Mouse (Mus musculus) cerebellum, postnatal 25 days (tissue): ENCODE results near the gene Sf1.

ENCODE experiments used
- DNase-seq, 2 experiments: peaks; one replicate each; pipeline ENCODE4 v3.0.0; 2021; ENCODE audit warnings: mixed read lengths in 2 of 2

Gene Sf1

DNA sequence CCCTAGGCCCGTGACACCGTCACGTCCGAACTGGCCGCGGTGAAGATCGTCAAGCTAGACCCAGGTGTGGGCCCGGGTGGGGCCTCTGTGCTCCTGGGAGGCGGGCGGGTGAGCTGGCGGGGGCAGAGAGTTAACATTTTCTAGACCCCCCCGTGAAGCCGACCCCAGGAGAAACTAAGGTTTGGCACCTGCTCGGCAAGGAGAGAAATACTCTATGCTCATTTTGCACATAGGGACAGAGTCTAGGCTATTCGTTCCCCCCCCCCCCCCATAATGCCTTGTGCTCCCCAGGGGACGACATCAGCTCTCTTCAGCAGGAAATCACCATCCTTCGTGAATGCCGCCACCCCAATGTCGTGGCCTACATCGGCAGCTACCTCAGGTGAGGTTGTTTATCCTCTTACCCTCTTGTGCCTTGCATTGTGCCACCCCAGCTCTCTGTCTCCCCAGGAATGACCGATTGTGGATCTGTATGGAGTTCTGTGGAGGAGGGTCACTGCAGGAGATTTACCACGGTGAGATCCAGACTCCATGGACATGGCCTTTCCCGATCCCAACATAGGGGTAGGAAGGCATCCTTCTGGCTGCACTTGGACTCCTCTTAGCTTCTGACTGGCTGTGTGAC, 21.9 kb upstream of the Sf1 start:
- no peak for DNase-seq

DNA sequence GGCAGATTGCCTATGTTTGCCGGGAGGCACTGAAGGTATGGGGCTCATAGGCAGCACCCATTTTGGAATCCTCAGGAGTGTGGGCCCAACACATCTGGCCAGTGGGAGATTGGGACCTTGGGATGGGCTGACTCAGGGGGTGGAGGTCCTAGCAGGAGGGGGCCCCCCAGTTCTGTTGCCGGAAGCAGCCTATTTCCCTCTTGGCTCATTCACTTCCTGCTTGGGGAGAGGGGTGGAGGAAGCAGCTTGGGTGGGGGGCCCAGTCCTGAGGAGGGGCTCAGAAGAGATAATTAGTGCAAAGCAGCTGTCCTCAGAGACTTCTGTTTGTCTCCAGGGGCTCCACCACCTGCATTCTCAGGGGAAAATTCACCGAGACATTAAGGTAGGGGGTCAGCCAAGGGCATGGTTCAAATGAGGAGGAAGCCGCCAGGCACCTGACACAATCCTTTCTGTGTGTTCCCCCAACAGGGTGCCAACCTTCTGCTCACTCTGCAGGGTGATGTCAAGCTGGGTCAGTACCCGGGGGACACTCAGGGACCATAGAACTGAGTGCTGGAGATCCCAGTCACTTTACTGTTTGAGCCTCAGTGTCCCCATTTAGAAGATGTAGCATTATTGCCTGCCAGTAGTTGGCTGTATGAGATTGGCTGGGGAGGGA, 21.1 kb upstream of the Sf1 start:
- DNase-seq, result no peak

DNA sequence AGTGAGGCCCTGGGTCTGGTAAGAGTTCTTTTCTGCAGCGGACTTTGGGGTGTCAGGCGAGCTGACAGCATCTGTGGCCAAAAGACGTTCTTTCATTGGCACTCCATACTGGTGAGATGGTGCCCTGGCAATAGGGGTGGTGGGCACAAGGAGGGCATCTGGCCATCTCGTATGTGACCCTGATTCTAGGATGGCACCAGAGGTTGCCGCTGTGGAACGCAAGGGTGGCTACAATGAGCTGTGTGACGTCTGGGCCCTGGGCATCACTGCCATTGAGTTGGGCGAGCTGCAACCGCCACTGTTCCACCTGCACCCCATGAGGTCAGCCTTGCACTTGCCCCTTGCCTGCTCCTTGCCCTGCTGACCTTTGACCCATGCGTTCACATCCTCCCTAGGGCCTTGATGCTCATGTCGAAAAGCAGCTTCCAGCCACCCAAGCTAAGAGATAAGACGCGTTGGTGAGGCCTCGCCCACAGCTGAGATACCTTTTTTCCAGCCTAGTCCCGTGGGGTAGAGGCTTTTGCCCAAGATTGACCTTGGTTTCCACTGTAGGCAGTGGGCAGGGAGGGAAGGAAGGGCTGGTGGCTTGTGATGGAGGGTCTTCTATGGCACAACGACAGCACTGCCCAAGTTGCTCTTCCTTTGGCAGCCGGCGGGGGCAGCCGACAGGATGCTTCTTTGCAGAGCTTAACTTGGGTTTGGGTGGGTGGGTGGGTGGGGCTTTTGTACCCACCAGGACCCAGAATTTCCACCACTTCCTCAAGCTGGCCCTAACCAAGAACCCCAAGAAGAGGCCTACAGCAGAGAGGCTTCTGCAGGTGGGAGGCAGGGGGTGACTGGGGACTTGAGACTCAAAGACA, 20.2 kb upstream of the Sf1 start:
- DNase-seq, result no peak

DNA sequence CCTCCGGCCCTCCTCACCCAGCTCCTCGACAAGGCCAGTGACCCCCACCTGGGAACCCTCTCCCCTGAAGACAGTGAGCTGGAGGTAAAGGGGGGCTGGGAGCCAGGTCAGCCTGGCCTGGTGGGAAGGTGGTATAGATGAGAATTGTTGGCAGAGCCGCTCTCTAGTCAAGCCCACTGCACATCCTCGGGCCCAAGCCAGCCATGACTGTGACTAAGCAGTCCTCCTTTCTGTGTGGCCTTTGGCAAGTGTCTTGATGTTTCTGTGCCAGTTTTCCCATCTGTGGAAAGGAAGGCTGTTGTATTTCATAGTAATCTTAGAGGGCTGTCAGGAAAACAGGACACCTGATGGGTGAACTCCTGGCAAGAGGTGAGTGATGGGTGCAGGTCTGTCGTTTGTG, 19.5 kb upstream of the Sf1 start:
- DNase-seq, result peak; percentile 46 to 64

DNA sequence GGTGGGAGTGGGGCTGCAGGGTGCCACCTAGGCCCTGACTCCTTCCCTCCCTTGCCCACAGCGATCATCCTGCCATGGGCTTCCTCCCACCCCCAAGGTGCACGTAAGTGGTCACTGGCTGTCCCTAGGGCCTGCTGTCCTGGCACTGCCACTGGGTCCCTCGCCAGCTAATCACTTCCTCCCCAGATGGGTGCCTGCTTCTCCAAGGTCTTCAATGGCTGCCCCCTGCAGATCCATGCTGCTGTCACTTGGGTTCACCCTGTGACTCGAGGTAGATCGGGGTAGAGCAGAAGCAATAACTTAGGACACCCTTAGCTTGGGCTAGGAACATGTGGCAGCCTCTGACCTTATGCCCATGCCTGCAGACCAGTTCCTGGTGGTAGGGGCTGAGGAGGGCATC, 17.5 kb upstream of the Sf1 start:
- DNase-seq, result no peak

DNA sequence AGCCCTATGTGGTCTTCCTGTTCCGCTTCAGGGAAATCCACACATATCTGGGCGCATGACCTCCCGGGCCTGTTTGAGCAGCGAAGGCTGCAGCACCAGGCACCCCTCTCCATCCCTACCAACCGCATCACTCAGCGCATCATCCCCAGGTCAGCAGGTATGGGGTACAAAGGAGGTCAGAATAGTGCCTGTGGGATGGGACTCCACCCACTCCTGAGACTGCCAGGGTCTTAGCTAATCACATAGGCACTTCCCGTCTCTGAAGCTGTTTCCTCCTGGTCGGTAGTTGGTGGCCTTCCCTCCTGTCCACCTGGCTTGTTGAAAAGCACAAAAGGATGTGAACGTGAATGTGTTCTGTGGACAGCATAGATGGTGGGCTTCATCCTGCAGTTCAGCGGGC, 16.8 kb upstream of the Sf1 start:
- DNase-seq, result no peak

DNA sequence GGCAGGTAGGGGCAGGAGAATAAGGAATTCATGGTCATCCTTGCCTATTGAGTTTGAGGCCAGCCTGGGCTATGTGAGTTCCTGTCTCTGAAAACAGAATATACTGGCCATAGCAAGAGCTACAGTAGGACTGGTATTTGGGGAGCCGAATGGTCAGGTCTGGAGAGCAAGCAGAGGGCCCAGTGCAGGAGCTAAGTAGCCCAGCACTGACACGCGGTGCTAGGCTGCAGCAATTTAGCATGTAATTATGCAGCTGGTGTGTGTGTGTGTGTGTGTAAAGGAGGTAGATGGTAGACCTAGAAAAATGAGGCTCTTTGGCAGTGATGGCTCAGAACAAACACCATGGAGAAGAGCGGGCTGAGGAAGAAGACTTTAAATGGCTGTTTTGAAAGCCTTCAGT, 15.9 kb upstream of the Sf1 start:
- no peak for DNase-seq

DNA sequence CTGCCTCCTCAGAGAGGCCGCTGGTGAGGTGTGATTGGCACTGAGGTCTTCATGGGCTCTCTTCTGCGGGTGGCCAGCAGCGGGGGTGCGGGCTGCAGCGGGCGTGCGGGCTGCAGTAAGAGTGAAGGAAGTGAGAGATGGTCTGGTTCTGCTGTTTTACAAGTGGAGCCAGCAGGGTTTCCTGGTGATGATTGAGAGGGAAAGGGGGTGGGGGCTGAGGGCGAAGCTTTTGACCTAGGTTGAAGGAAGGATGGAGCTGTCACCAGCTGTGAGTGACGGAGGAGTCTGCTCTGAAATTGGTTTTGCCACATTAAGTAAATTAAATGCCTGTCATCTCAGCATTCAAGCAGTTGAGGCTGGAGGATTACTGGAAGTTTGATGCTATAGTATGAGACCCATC, 14.8 kb upstream of the Sf1 start:
- no peak for DNase-seq

DNA sequence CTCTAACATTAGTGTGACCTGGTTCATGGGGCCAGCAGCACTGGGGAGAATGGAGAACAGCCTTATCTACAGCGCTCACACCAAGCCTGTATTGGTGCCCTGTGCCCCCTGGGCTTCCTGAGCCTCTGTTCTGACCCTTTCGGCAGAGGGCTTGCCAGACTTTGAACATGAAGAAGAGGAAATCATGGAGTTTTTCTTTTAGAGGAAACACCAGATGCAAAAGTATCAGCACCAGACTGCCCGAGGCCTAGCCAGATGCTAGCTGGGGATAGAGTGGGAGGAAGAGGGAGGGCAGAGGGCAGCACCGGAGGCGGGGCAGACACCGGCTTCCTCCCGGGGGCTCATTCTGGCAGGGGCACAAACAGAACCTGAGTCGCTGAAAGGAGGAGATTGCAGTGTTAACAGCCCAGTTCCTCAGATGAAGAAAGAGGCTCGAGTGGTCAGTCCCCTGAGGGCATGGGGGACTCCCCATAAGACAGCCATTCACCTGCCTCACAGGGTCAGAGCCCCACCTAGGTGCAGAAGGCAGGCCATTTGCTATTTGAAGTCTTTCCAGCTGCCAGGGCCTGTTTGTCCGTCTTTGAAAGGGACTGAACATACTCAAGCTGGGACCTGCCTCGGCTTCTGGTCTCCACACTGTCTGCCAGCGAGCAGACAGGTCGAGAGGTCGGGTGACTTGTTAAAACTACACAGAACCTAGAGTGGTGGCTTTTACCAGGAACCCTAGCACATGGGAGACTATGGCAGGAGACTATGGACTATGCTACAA, 14.1 kb upstream of the Sf1 start:
- no peak for DNase-seq

DNA sequence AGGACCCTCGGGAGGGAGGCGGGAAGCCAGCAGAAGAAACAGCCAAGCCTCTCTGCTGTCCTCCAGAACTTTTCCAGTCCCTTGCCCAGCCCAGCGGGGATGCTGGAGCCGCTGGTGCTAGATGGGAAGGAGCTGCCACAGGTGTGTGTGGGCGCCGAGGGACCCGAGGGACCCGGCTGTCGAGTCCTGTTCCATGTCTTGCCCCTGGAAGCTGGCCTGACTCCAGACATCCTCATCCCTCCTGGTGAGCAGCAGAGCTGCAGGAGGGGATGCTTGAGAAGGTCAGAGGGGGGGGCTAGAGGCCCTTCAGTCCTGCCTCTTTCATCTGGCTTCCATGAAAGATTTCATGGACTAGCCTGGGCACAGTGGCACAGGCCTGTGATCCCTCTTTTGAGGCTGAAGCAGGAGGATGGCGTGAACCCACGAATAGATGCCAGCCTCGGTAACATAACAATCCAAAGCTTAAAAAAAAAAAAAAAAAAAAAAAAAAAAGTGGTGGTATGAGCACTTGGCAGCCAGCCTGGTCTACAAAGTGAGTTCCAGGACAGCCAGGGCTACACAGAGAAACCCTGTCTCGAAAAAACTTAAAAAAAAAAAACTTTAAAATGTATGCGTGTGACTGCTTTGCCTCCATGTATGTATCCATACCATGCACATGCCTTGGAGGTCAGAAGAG, 11.9 kb upstream of the Sf1 start:
- DNase-seq, result peak in 1 of 2 experiments; percentile 46

DNA sequence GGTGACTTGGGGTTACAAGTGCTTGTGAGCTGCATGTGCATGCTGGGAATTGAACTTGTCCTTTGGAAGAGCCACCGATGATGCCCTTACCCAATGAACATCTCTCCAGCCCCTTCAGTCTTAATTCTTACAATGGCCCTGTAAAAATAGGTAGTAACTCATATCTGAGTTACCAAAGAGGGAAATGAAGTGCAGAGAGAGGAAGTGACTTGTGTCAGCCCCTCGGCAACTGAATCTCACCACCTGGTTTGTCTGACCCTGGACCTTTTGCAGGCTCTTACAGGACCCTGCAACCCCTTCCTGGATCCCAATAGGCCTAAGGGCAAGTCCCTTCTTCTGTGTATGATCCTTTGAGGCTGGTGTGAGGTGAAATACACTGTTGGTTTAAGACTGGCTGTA, 11.4 kb upstream of the Sf1 start:
- no peak for DNase-seq

DNA sequence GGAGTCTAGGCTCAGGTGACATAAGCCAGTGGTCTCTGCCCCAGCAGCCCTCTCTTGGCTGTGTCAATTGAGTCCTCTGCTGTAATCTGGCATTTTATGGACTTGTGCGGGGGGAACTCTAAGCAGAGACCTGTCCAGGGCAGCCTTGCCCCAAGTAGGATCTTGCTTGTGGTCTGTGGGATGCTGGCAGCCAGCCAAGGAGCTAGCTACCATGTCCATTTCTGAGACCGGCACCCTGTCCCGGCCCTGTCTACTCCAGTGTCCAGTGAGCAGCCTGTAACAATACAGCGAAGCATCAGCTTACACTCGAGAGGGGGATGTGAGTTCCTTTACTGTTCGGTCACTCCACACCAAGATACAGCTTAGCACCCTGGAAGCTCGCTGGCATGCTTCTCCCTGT, 9.5 kb upstream of the Sf1 start:
- DNase-seq, result peak in 1 of 2 experiments; percentile 50

DNA sequence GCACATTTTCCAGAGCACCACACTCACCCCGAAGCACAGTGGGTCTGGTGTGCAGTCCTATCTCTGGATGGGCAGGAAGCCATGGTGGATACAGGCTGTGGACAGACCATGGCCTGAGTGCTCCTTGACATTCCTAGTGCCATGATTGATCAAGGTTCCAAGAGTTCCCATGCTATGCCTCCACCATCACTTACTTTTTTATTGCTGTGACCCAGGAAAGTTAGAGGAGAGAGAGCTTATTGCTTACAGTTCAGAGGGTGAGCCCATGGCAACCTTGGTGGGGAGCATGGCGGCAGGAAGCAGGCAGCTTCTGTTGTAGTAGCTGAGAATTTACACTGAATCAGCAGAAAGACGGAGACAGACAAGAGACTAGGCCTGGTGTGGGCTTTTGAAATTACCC, 2.2 kb upstream of the Sf1 start:
- DNase-seq, result no peak

DNA sequence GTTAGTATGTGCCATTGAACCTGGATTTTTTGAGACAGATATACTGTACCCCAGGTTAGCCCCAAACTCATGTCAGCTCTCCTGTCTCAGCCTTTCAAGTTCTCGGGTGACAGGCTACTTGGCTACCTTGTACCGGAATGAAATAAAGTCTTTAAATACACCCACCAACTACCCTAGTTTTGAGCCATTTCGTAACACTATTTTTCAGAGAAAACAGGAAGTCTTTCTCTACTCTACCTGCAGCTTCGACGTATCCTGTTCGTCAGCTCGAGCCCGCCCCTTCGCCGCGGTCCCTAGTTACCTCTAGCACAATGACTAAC, 439 bp upstream of the Sf1 start:
- no peak for DNase-seq

DNA sequence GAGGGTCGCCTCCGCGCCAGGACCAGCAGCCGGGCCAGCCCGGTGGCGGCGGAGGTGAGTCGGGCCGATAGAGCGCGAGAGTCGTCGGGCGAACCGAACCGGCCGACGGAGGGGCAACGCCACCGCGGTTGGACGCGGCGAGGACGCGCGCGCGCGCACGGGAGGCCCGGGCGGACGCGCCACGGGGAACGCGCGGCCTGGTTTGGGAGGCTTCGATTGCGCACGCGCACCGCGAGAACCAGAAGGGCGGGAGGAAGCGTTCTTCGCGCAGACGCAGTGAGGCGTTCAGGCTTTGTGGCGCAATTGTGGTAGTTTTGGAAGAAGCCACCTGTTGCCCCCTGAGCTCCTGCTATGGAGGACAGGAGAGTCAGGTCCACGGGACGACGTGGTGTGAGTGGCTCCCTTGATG, 831 bp downstream of the Sf1 start:
- DNase-seq, result peak; percentile 94 to 97

DNA sequence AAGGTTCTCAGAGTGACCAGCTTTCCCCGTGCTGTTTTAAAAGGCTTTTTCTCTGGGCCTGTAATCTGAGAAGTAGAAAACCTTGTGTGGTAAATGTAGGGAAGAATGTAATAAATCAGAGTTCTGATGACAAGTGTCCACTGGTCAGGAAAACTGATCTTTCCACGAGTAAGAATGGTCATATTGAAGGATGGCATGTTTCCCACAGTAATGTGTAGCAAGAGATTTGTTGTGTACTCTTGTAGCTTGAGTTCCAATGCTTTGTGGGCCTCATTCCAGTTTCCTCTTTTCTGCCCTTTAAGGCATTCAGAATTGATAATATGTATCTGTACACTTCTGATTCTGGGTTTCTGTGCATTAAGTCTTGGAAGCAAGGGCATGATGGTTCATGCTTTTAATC, 1.4 kb downstream of the Sf1 start:
- no peak for DNase-seq

DNA sequence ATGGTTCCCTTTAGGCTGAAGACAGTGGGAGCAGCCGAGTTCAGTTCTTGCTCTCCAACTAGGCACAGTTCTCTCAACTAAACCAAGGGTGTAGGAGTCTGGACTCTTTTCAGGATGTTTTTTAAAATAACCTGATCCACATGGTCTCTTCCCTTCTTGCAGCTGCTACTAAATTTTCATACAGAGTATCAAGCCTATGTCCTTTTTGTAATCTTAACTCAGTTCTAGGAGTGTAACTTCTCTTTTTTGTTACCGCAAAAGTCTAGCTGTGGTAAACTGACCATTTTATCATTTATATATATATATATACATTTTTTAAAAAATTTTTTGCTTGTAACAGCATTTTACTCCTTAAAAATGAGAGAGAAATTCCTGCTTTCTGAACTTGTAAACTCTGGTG, 6.7 kb downstream of the Sf1 start:
- no peak for DNase-seq

DNA sequence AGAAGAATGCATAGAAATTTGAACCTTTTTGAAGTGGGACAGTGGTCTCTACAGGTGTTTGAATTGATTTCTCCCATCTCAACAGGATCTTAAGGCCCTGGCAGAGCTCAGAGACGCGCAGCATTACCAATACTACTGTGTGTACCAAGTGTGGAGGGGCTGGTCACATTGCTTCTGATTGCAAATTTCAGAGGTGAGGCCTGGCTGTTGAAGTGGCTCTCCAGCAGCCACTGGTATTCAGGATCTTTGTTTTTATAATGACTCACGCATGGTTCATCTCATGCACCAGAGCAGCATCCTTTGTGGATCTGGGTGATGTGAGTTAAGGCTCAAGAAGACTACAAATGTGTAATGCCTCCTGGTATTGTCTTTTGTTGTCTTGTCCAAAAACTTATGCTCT, 8.9 kb downstream of the Sf1 start:
- no peak for DNase-seq

DNA sequence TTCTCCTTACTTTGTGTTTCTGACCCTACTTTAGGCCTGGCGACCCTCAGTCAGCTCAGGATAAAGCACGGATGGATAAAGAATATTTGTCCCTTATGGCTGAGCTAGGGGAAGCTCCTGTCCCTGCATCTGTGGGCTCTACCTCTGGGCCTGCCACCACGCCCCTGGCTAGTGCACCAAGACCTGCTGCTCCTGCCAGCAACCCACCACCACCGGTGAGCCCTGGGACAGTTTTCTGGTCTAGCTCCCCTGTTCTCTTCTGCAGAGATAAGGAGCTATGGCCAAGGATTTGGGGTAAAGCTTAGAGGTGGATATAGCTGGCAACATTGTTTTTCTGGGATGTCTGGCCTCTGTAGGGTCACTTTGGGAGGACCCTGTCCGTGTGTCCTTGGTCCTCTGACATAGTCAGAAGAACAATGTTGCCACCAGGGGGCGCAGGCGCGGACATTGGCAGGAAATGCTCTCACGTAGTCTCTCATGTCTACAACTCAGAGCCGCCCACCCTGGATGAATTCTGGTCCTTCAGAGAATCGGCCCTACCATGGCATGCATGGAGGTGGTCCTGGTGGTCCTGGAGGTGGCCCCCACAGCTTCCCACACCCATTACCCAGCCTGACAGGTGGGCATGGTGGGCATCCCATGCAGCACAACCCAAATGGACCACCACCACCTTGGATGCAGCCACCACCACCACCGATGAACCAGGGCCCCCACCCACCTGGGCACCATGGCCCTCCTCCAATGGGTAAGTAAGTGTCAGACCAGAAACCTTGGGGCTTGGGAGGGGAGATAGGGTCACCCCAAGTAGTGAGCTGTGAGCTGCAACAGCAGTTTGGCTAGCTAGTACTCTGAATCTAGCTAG, 10.3 kb downstream of the Sf1 start:
- peak; percentile 83 to 94 for DNase-seq

DNA sequence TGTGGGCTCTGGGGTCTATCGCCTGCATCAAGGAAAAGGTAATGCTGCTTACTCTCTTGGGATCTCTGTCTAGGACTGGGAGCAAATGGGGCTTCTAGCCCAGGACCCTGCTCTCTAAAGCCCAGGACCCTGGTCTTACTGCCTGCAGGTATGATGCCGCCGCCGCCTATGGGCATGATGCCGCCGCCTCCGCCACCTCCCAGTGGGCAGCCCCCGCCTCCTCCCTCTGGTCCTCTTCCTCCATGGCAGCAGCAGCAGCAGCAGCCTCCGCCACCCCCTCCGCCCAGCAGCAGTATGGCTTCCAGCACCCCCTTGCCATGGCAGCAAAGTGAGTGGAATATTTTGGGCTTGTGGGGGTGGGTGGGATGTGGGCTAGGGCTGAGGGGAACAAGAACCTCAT, 11.1 kb downstream of the Sf1 start:
- no peak for DNase-seq

DNA sequence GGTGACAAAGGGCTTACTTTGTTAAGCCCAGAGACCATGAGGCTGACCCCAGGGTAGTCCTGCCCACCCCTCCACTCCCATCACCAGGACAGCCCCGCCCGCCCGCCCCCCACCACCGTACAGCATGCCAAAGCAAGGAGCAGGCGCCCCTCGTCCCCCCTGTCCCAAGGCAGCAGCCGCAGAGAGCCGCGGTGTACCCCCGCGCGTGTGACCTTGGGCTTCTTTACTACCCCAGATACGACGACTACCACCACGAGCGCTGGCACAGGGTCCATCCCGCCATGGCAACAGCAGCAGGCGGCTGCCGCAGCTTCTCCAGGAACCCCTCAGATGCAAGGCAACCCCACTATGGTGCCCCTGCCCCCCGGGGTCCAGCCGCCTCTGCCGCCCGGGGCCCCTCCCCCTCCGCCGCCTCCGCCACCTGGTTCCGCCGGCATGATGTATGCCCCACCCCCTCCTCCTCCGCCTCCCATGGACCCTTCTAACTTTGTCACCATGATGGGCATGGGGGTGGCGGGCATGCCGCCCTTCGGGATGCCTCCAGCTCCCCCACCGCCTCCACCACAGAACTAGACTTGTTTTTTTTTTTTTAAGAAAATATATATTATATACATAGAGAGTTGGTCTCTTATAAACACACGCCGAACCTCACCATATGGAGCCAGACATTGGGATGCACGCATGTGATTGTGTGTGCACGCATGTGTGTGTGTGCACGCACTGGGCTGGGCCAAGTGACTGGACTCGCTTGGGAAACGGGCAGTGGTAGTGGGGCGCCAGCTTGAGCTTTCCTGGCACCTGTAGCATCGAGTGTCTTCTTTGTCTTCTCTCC, 12.1 kb downstream of the Sf1 start:
- DNase-seq, result no peak
